Mouse (Mus musculus) brain, embryonic 14.5 days (tissue): ENCODE measurements around the gene Olfr745.

Source experiments
- CTCF ChIP-seq: fragments of 200-500 bp; IDR thresholded peaks from 2 replicates; pipeline ENCODE4 v1.5.1; 2012; ENCODE audit warnings: inconsistent platforms, mild to moderate bottlenecking, moderate library complexity, borderline replicate concordance; ENCODE audit not compliant: insufficient read depth, insufficient read length; ENCODE audit errors: extremely low read depth
- POLR2A ChIP-seq: fragments of 200-500 bp; IDR thresholded peaks from 2 replicates; pipeline ENCODE4 v1.6.1; 2012; ENCODE audit warnings: mild to moderate bottlenecking, inconsistent platforms, borderline replicate concordance; ENCODE audit not compliant: poor library complexity, insufficient read depth, insufficient read length, severe bottlenecking; ENCODE audit errors: extremely low read depth

GRCm38 (mm10) chr14:50646783-50647182 lies 7.6 kb downstream of the Olfr745 start, which contains the start of gene Olfr746:
- no peak for TF ChIP-seq CTCF
- no peak for TF ChIP-seq POLR2A
